Mouse (Mus musculus): ENCODE results near the gene H2-Ob. TPM values are rescaled to one million over a fixed set of nuclear protein-coding genes. Genes with fewer than 3 reads are reported as not detected.

Gene H2-Ob
- total and polyA plus RNA-seq, 2 experiments = 1.6 to 2.9 TPM

- DNase-seq (ENCODE audit: extremely low read depth, low read depth, low spot score) = no peak
- TF ChIP-seq CTCF (IDR thresholded peaks at IDR 0.05; ENCODE audit: low read depth, low read length) (no peak), POLR2A (IDR thresholded peaks at IDR 0.05; ENCODE audit: extremely low read depth, insufficient read depth, low read length) (no peak)
- WGBS = 48% methylated on average over 18 of the region's 18 CpGs
Observed at GRCm38 (mm10) chr17:34205021-34205745, 33.5 kb upstream of the H2-Ob start.

GRCm38 (mm10) chr17:34205746-34206176, 32.9 kb upstream of the H2-Ob start:
- Histone ChIP-seq H3K27ac (replicated peaks; ENCODE audit: insufficient read depth, low read depth, low read length) (no peak overlapping the region; the same call in 1 of the 2 replicates), H3K79me2 (ENCODE audit: control insufficient read depth, insufficient read depth, low read length) (no peaks in the 10 kb centered on the region), H3K4me3 (ENCODE audit: insufficient read depth, low read depth, low read length) (peak overlapping the region; percentile 95; the same call in 1 of the 2 replicates), H3K9ac (ENCODE audit: low read depth, low read length) (peak overlapping the region; percentile 90; the same call in 1 of the 2 replicates), H3K27me3 (ENCODE audit: control insufficient read depth, insufficient read depth, low read length) (no peaks in the 10 kb centered on the region), H3K4me1 (ENCODE audit: control insufficient read depth, insufficient read depth, low read length) (peaks cover 6% of the 10 kb centered on the region; the same call in 1 of the 2 replicates), H3K36me3 (ENCODE audit: control insufficient read depth, insufficient read depth, low read length) (peaks cover 2% of the 10 kb centered on the region; the same call in 1 of the 2 replicates)
- TF ChIP-seq POLR2A (IDR thresholded peaks at IDR 0.05; ENCODE audit: extremely low read depth, insufficient read depth, low read length) (no peak), CTCF (IDR thresholded peaks at IDR 0.05; ENCODE audit: low read depth, low read length) (peak; percentile 52; the same call in 1 of the 2 replicates)
- peak; percentile 26 for DNase-seq (ENCODE audit: extremely low read depth, low read depth, low spot score)
- WGBS = 65% methylated on average over 9 of the region's 9 CpGs

More at GRCm38 (mm10) chr17:34205021-34205745, 33.5 kb upstream of the H2-Ob start:
- Histone ChIP-seq H3K79me2 (ENCODE audit: control insufficient read depth, insufficient read depth, low read length) (no peaks in the 10 kb centered on the region), H3K4me1 (ENCODE audit: control insufficient read depth, insufficient read depth, low read length) (peaks cover 6% of the 10 kb centered on the region; the same call in 1 of the 2 replicates), H3K27ac (replicated peaks; ENCODE audit: insufficient read depth, low read depth, low read length) (peak overlapping the region; percentile 29), H3K27me3 (ENCODE audit: control insufficient read depth, insufficient read depth, low read length) (no peaks in the 10 kb centered on the region), H3K36me3 (ENCODE audit: control insufficient read depth, insufficient read depth, low read length) (peaks cover 2% of the 10 kb centered on the region; the same call in 1 of the 2 replicates), H3K9ac (ENCODE audit: low read depth, low read length) (peak overlapping the region; percentile 90), H3K4me3 (ENCODE audit: insufficient read depth, low read depth, low read length) (peak overlapping the region; percentile 95)

GRCm38 (mm10) chr17:34206731-34207130, 32.0 kb upstream of the H2-Ob start:
- WGBS = 92% methylated on average over 5 of the region's 5 CpGs

GRCm38 (mm10) chr17:34207456-34207855, 31.2 kb upstream of the H2-Ob start:
- DNase-seq (ENCODE audit: extremely low read depth, low read depth, low spot score) = no peak
- H3K36me3 ChIP-seq (ENCODE audit: control insufficient read depth, insufficient read depth, low read length) = 0 out of 2 replicates have a peak, but pooled peaks cover 2% of the 10 kb centered on the region
- H3K27me3 ChIP-seq (ENCODE audit: control insufficient read depth, insufficient read depth, low read length) = no peaks in the 10 kb centered on the region
- no peak overlapping the region for H3K4me3 ChIP-seq (ENCODE audit: insufficient read depth, low read depth, low read length)
- H3K27ac ChIP-seq (replicated peaks; ENCODE audit: insufficient read depth, low read depth, low read length) = no peak overlapping the region
- no peaks in the 10 kb centered on the region for H3K79me2 ChIP-seq (ENCODE audit: control insufficient read depth, insufficient read depth, low read length)
- H3K4me1 ChIP-seq (ENCODE audit: control insufficient read depth, insufficient read depth, low read length) = peaks cover 6% of the 10 kb centered on the region; the same call in 1 of the 2 replicates
- TF ChIP-seq CTCF (IDR thresholded peaks at IDR 0.05; ENCODE audit: low read depth, low read length) (no peak), POLR2A (IDR thresholded peaks at IDR 0.05; ENCODE audit: extremely low read depth, insufficient read depth, low read length) (no peak)
- 83% methylated on average over 3 of the region's 3 CpGs for WGBS
- H3K9ac ChIP-seq (ENCODE audit: low read depth, low read length) = no peak overlapping the region

More at GRCm38 (mm10) chr17:34206731-34207130, 32.0 kb upstream of the H2-Ob start:
- no peaks in the 10 kb centered on the region for H3K27me3 ChIP-seq (ENCODE audit: control insufficient read depth, insufficient read depth, low read length)
- no peak for DNase-seq (ENCODE audit: extremely low read depth, low read depth, low spot score)
- no peak for TF ChIP-seq CTCF (IDR thresholded peaks at IDR 0.05; ENCODE audit: low read depth, low read length)
- no peak for TF ChIP-seq POLR2A (IDR thresholded peaks at IDR 0.05; ENCODE audit: extremely low read depth, insufficient read depth, low read length)
- no peak overlapping the region for H3K9ac ChIP-seq (ENCODE audit: low read depth, low read length)
- H3K27ac ChIP-seq (replicated peaks; ENCODE audit: insufficient read depth, low read depth, low read length) = no peak overlapping the region
- H3K4me3 ChIP-seq (ENCODE audit: insufficient read depth, low read depth, low read length) = no peak overlapping the region
- no peaks in the 10 kb centered on the region for H3K79me2 ChIP-seq (ENCODE audit: control insufficient read depth, insufficient read depth, low read length)
- H3K36me3 ChIP-seq (ENCODE audit: control insufficient read depth, insufficient read depth, low read length) = no peaks in the 10 kb centered on the region
- peaks cover 6% of the 10 kb centered on the region; the same call in 1 of the 2 replicates for H3K4me1 ChIP-seq (ENCODE audit: control insufficient read depth, insufficient read depth, low read length)

- peaks cover 5% of the 10 kb centered on the region for H3K36me3 ChIP-seq (ENCODE audit: control insufficient read depth, insufficient read depth, low read length)
- H3K4me1 ChIP-seq (ENCODE audit: control insufficient read depth, insufficient read depth, low read length) = peaks cover 6% of the 10 kb centered on the region; the same call in 1 of the 2 replicates
- no peaks in the 10 kb centered on the region for H3K79me2 ChIP-seq (ENCODE audit: control insufficient read depth, insufficient read depth, low read length)
- no peak overlapping the region for H3K4me3 ChIP-seq (ENCODE audit: insufficient read depth, low read depth, low read length)
- no peaks in the 10 kb centered on the region for H3K27me3 ChIP-seq (ENCODE audit: control insufficient read depth, insufficient read depth, low read length)
- no peak for TF ChIP-seq CTCF (IDR thresholded peaks at IDR 0.05; ENCODE audit: low read depth, low read length)
- TF ChIP-seq POLR2A (IDR thresholded peaks at IDR 0.05; ENCODE audit: extremely low read depth, insufficient read depth, low read length) = no peak
- no peak overlapping the region for H3K27ac ChIP-seq (replicated peaks; ENCODE audit: insufficient read depth, low read depth, low read length)
- DNase-seq (ENCODE audit: extremely low read depth, low read depth, low spot score) = no peak
- WGBS = 96% methylated on average over 9 of the region's 9 CpGs
- no peak overlapping the region for H3K9ac ChIP-seq (ENCODE audit: low read depth, low read length)
Observed at GRCm38 (mm10) chr17:34207866-34208265, 30.8 kb upstream of the H2-Ob start.
